Mouse (Mus musculus) liver, postnatal 0 days (tissue): ENCODE results near the gene Crybb1.
A peak's percentile ranks its signal among the peaks of the same experiment; 100 is the strongest.

ENCODE experiments used
- CTCF ChIP-seq: sonication (generic); IDR thresholded peaks from 2 replicates; pipeline ENCODE4 v1.5.1; 2016; ENCODE audit warnings: antibody characterized with exemption, low read depth
- EP300 ChIP-seq: IDR thresholded peaks from 2 replicates; pipeline ENCODE4 v1.6.1; 2016; ENCODE audit warnings: antibody characterized with exemption, low read depth, mild to moderate bottlenecking

DNA sequence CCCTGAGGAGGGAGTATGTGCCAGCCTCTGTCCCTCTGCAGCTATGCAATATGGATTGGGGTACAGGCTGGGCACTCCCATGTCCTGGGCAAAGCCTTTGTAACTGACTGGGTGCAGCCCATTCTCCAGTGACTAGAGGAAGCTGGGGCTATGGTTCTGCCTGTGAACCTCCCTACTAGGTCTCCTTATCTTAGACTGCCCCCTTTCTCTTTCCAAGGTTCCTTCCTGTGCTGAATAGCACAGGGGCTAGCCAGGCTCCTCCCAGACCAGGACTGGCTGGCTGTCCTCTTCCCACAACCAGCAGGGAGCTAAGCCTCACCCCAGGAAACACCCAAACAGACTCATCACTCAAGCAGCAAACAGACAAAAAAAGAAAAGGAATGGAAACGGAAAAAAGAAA lies 36.2 kb upstream of the Crybb1 start:
- TF ChIP-seq CTCF (0 out of 2 replicates have a peak, but pooled peaks have one; percentile 2), EP300 (no peak)
